Mouse (Mus musculus): Measurements from ENCODE around the gene Dcst2. TPM values are rescaled to one million over a fixed set of nuclear protein-coding genes. Genes with fewer than 3 reads are reported as not detected.

The Dcst2 gene
- total RNA-seq, 2 experiments from 2014 or later: 0.19 to 0.42 TPM

DNA sequence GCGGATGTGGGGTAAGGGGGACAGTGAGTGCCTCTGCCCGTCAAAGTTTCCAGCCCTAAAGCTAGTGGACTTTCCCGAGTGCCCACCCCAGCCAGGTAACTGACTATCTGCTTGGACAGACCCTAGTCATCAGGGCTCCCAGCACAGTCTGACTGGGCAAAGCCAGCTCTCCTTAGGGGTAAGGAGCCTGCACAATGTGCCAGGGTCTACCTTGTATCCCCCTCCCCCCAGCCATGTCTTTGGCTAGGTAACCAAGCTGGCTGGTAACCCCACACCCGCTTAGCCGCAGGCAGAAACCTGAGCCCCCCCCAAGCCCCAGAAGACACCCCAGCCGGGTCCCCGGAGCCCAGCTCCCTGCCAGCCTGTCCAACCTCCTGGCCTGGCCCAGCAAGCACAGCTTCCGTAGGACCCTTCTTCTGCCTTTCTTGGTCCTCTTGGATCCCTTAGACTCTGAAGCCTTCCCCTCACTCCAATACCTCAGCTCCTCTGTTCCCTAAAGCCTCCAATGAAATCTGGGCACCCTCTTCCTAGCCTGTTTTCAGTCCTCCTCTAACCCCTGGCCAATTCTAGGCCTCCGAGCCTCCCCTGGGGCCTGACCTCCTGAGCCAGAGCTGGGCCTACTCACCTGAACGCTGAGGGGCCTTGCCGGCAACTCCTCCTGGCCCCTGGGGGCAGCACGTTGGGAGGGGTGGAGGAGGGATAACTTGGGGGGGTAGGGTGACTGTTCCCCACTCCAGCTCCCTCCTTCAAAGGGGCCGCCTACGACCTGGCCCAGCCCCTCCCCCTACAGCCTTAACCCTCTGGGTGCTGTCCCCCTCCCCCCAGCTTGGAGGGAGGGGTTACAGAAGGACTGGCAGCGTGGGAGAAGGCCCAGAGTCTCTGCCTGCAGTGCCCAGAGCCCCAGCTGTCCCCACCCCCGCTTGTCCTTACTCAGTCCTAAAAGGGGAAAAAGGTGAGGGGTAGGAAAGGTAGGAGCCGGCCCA, 25.0 kb downstream of the Dcst2 start:
- DNase-seq (ENCODE audit: low spot score in 2 of 2): no peak

- DNase-seq (ENCODE audit: low spot score in 2 of 2): no peak
These were observed 25.9 kb downstream of the Dcst2 start for GRCm38 (mm10) chr3:89387632-89388031.

DNA sequence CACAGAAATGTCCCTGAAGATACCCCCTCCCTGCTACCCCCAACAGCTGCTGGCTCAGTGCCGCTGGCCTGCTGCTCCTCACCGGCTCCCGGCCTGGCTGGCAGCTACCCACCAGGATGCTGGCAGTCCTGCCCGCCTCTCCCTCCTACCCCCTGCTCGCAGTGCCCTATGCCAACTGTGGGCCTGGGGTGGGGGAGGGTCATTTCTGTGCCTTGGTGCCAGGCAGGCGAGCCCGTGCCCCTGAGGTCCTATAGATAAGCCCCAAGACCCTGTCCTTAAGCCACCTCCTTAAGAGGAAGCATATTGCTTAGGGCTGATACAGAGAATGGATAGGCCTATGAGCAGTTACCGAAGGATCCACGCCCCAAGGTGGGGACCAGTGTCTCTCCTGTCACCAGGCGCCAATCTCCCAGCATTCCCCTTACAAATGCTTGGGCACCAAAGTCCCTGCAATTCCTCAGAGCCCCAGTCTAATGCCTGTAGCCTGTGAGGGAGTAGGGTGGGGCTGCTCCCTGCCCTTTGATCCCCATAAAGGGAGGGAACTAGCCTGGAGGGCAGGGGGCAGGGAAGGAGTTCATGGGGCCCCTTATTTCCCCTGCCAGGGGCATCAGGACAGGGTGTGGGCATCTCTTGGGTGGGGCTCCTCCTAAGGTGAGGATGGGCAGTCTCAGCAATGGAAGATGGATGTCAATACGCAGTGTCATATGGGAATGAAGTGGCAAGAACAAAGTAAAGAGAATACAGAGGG, 26.5 kb downstream of the Dcst2 start:
- DNase-seq (ENCODE audit: low spot score in 2 of 2): no peak

DNA sequence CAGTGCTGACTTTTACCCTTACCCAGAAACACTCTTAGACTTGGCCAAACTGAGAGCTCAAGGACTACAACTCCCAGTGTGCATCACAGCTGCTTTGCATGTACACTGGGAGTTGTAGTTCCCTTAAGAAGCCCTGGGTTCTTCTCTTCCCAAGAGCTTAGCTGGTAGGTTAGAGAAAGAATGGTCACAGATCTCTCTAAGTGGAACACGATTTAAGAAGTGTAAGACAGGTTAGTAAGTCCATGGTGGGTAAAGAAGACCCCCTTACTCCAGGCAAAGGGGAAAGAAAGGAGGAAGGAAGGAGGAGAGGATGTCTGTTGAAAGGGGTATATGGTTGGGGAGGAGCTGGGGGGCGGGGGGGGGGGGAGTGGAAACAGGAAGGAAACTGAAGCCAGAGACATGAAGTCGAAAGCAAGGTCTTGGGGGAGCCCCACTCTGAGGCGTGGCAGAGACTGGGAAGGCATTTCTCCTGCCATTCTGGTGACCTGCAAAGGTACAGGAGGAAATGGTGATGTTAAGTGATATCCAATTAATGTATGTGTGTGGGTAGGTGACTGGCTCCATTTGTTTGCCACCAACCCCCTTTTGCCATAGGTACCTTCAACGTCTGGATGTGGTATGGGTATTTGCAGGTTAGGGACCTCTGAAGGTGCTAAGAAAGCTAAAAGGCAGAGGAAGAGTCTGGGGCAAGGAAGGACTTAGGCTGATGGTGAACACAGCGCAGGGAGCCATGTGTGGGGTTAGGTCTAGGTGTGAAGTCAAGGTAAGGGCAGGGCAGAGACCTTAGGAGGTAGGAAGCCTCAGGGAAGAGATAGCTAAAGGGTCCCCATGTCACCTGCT, 27.3 kb downstream of the Dcst2 start:
- no peak for DNase-seq (ENCODE audit: low spot score in 2 of 2)

- DNase-seq (ENCODE audit: low spot score in 2 of 2): no peak
These were observed 28.3 kb downstream of the Dcst2 start for GRCm38 (mm10) chr3:89390111-89390515.

GRCm38 (mm10) chr3:89390699-89391662, 29.2 kb downstream of the Dcst2 start:
- DNase-seq (ENCODE audit: low spot score in 2 of 2): no peak

DNA sequence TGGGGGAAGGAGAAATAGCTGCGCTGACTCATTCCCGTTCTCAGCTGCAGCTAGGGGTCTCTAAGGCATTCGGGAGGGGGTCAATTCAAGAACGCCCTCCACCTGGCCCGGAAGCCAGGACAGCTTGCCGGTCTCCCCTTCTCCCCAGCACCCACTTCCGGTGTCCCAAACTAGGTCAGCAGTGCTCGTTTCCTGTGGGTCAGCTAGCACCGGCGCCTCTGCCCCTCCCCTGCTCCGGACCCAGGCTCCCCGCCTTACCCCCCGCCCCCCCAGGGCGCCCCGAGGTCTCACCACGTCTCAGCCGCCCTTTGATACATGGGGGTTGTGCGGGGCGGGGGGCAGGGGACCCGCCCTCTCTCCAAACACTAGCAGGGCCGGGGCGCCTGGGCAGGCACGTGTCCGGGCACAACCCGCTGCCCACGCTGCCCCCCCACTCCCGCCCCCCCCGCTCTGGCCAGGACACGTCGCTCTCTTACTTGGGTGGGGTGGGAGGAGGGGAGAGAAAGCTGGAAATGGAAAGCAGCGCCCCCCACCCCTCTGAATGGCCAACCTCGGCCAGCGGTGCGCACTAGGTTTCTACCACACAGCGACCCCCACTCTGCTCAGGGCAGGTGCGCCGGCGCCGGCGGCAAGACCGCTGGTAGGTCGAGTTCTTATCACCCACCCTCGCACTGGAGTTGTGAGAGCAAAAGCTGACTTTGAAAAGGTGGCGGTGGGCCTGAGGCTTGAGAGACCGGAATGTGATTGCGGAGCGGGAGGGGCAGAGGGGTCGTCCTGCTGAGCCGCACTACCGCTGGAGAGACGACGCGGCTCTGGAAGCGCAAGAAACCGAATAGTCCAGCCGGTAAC, 30.1 kb downstream of the Dcst2 start:
- no peak for DNase-seq (ENCODE audit: low spot score in 2 of 2)

DNA sequence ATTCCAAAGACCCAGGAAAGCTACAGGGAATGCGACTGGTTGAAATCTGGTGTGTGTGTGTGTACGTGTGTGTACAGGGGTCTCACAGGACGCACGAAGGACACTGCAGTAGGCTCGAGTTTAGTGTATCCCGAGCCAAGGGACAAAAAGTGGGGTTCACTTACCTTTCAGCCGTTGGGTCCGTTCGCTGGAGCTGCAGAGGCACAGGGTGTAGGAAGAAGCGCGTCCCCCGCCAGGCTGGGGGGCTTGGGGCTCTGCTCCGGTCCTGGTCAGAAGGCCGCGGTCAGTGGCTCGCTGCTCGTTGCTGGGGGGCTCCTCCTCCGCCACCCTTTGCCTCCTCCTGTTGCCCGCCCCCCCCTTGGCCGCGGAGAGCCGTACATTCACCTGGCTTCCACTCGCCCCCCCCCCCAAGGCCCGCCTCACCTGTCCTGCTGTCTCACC, 31.1 kb downstream of the Dcst2 start:
- DNase-seq (ENCODE audit: low spot score in 2 of 2): no peak

DNA sequence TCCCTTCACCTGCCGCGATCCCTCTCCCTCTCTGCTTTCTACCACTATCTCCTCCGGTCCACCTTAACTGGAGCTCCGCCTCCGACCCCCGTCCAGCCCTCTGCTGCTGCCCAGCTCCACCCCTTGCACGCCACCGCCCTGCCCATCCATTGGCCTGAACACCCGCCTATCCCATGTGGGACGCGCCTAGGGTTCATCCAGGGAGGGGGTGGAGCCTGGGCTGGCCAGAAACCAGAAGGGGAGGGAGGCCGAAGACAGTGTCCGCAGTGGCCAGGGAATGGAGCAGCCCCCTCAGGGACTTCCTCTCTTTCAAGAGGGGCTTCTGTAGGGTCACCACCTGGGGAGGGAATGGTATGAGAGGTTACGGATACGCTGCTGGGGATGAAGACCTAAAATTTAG, 31.8 kb downstream of the Dcst2 start:
- DNase-seq (ENCODE audit: low spot score in 2 of 2): peak; percentile 96

- DNase-seq (ENCODE audit: low spot score in 2 of 2): peak in 1 of 2 experiments; percentile 45
These were observed 32.5 kb downstream of the Dcst2 start, which contains the start of gene Zbtb7b for GRCm38 (mm10) chr3:89394006-89394893. Zbtb7b (minus strand) TSS chr3:89394776.

DNA sequence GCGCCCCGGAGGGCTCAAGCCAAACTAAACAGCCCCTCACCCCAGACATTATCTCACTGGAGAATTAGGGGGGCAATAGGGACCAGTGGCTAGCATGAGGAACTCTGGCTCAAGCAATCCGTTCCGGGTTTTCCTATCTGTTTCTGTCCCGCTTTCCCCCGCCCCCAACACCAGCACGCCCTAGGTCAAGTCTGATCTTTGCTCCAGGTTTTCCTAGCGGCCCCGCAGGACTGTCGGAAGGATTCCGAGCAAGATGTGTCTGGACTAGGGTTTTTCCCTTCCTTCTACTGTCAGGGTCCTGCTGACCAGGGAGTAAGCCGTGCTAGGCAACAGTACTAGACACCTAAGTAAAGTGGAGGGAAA, 33.1 kb downstream of the Dcst2 start:
- peak in 1 of 2 experiments; percentile 53 for DNase-seq (ENCODE audit: low spot score in 2 of 2)

DNA sequence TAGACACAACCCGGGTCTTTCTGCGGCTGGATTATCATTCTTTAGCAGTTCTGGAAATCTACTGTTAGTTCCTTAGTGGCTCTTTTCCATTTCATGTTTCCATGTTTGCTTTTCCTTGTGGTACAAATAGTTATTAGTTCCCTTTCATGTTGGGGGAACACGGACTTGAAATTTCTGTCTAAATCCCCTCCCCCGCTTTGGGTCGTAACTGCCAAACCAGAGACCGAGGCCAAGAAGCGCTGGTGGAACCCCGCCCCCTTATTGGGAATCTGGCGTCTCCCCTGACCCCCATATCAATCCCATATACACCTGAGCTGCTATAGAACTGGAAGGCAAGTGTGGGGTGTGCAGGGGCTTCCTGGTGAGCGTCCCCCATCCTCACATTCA, 33.6 kb downstream of the Dcst2 start:
- DNase-seq (ENCODE audit: low spot score in 2 of 2): no peak

- peak in 1 of 2 experiments; percentile 57 for DNase-seq (ENCODE audit: low spot score in 2 of 2)
These were observed 34.3 kb downstream of the Dcst2 start for GRCm38 (mm10) chr3:89395806-89396653.

GRCm38 (mm10) chr3:89396654-89397005, 34.9 kb downstream of the Dcst2 start:
- no peak for DNase-seq (ENCODE audit: low spot score in 2 of 2)

GRCm38 (mm10) chr3:89401329-89401728, 39.6 kb downstream of the Dcst2 start:
- DNase-seq (ENCODE audit: low spot score in 2 of 2): no peak

- DNase-seq (ENCODE audit: low spot score in 2 of 2): no peak
These were observed 40.9 kb downstream of the Dcst2 start, which contains the start of gene Lenep for GRCm38 (mm10) chr3:89402693-89403092. Lenep (minus strand) TSS chr3:89402793.

DNA sequence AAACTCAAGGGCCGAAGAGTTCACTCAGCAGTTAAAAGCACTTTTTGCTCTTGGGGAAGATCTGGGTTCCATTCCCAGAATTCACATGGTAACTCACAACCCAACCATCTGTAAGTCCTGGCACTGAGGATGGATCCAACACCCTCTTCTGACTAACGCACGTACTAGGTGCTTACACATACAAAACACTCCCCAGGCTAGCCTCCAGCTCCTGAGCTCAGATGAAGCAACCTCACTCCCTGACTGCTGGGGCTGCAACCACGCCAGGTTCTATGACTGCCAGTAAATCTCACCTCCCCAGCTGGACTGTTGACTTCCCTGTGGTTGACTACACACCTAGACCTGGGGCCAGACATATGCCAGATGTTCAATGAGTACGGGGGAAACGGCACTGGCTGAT, 45.1 kb downstream of the Dcst2 start:
- DNase-seq (ENCODE audit: low spot score in 2 of 2): no peak
